Mouse (Mus musculus) liver, adult 10 weeks (tissue): Measurements from ENCODE around the gene Olfr1474. TPM values are rescaled to one million over a fixed set of nuclear protein-coding genes. Genes with fewer than 3 reads are reported as not detected.

Source experiments
- polyA plus RNA-seq: library from polyadenylated mRNA; stranded (reverse); fragments of 350-450 nt; fragmentation: Illumina TruSeq; extraction: RNeasy Lipid Tissue Mini Kit (QIAGEN cat#74804); gene quantifications from one replicate; pipeline ENCODE4 v1.2.3, GENCODE M21; 2014; ENCODE audit warnings: low read depth, low replicate concordance

Olfr1474 gene
- not detected for polyA plus RNA-seq

DNA sequence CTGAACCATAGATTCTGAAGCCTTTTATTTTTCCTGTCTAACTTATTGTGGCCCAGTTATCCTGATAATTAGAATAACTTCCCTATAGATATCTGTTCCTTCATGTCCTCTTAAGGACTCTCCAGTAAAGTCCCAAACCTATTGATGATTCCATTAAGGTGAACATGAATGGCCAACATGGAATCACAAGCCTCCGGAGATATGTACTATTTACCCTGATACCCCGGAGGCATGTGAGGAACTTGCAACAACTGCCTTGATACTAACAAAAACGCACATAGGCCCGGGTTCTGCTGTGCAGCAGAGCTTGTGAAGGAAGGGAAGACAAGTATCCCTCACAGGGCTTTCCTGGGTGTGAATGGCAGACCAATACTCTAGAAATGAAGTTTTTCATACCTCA lies at the start of gene Olfr1474:
Gene Olfr1474, plus strand, starts transcription at position 301 of the 400 bp plus-strand sequence.

DNA sequence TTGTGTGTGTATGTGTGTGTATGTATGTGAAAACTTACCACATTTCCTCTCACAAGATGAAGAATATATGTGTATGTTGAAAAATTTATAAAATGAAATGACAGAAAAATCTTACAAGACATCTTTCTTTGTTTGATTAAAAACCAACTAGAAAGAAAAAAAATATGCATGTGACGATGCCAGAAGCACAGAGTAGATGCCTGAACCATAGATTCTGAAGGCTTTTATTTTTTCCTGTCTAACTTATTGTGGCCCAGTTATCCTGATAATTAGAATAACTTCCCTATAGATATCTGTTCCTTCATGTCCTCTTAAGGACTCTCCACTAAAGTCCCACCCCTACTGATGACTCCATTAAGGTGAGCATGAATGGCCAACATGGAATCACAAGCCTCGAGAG lies 26.3 kb upstream of the Olfr1474 start, which contains the start of gene Olfr1471:
Gene Olfr1471, plus strand, starts transcription at position 301 of the 400 bp plus-strand sequence.

GRCm38 (mm10) chr19:13455986-13456385 lies 13.4 kb upstream of the Olfr1474 start, which contains the start of gene Olfr1472:
TSS of gene Olfr1472 (minus strand) at chr19:13456086.

DNA sequence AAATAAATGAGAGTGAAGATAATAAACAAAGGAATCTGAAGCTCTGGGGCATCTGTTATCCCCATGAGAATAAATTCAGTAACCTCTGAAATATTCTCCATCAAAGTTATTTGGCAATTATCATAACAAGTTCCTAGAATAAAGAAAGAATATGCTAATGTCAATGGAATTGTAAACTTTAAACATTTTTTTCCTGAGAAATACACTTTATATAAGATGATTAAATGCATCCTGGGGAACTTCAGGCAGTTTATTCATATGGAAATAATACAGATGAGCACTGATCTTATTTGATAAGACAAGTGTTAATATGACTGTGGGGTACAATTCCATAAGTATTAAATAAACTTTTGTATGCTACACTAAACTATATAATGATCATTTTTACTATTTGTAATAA lies 10.7 kb downstream of the Olfr1474 start, which contains the start of gene Olfr1475:
Gene Olfr1475, minus strand, starts transcription at position 101 of the 400 bp plus-strand sequence.

DNA sequence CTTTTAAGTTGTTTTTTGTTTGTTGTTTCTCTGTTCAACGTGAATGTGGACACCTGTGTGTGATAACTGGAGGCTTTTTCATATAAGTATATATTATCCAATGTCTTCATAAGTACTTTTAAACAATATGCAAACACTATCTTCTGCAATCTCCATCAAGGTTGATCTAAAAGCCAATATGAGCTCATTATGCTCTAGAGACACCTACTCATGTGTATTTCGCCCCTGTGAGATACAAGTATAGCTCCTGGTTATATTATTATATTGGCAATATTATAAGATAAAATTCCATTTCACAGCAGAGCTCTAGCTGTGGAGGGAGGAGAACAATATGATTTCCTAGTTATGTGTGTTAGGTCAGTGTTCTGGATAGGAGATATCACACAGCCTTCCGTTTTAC lies 30.9 kb downstream of the Olfr1474 start, which contains the start of gene Olfr1477:
Gene Olfr1477, plus strand, starts transcription at position 301 of the 400 bp plus-strand sequence.

Other genes with a start within 250 kb of the Olfr1474 start
- gene Olfr1463, start 238.2 kb upstream of the Olfr1474 start, polyA plus RNA-seq = not detected
- not detected for gene Olfr1465, start 154.0 kb upstream of the Olfr1474 start, polyA plus RNA-seq
- gene Olfr1466, start 130.7 kb upstream of the Olfr1474 start, polyA plus RNA-seq = not detected
- gene Olfr1467, start 107.3 kb upstream of the Olfr1474 start, polyA plus RNA-seq = not detected
- gene Olfr1469, start 61.7 kb upstream of the Olfr1474 start, polyA plus RNA-seq = not detected
- not detected for gene Olfr1471, start 26.2 kb upstream of the Olfr1474 start, polyA plus RNA-seq
- gene Olfr1472, start 13.5 kb upstream of the Olfr1474 start, polyA plus RNA-seq = not detected
- gene Olfr1475, start 10.6 kb downstream of the Olfr1474 start, polyA plus RNA-seq = not detected
- not detected for gene Olfr1477, start 31.0 kb downstream of the Olfr1474 start, polyA plus RNA-seq
- not detected for gene Olfr1480, start 58.3 kb downstream of the Olfr1474 start, polyA plus RNA-seq
- gene Olfr1484, start 113.9 kb downstream of the Olfr1474 start, polyA plus RNA-seq = not detected
- gene Olfr1487, start 147.8 kb downstream of the Olfr1474 start, polyA plus RNA-seq = not detected
- not detected for gene Olfr1489, start 162.1 kb downstream of the Olfr1474 start, polyA plus RNA-seq
- not detected for gene Olfr1490, start 181.5 kb downstream of the Olfr1474 start, polyA plus RNA-seq
- not detected for gene Olfr1491, start 227.7 kb downstream of the Olfr1474 start, polyA plus RNA-seq